Mouse (Mus musculus): ENCODE data around the gene Olfr741. TPM values are rescaled to one million over a fixed set of nuclear protein-coding genes. Genes with fewer than 3 reads are reported as not detected.

Gene Olfr741
- polyA plus RNA-seq (2016; fragmentation: Nextera tagmentation; extraction: Ambion mirVana): not detected in 2 replicates

GRCm38 (mm10) chr14:50472438-50472837 lies at the start of gene Olfr741:
Gene Olfr741, plus strand, starts transcription at chr14:50472738.
- H3K9ac ChIP-seq: no peak within 1 kb of the TSS
- no peak within 1 kb of the TSS for H3K4me2 ChIP-seq
- no peak for ATAC-seq
- H3K4me3 ChIP-seq: no peak within 1 kb of the TSS
- no peaks in the 10 kb centered on the region for H3K36me3 ChIP-seq
- no peaks in the 10 kb centered on the region for H3K4me1 ChIP-seq
- 52% methylated on average over 2 of the region's 2 CpGs for WGBS (ENCODE audit: insufficient replicate concordance)
- no peaks in the 10 kb centered on the region for H3K9me3 ChIP-seq (replicated peaks)
- no peak within 1 kb of the TSS for H3K27ac ChIP-seq
- no peaks in the 10 kb centered on the region for H3K27me3 ChIP-seq (replicated peaks)

- no peaks in the 10 kb centered on the region for H3K36me3 ChIP-seq
- H3K4me1 ChIP-seq: no peaks in the 10 kb centered on the region
- H3K4me3 ChIP-seq: no peak within 1 kb of the TSS
- no peak within 1 kb of the TSS for H3K9ac ChIP-seq
- 70% methylated on average over 3 of the region's 3 CpGs for WGBS (ENCODE audit: insufficient replicate concordance)
- H3K9me3 ChIP-seq (replicated peaks): no peaks in the 10 kb centered on the region
- no peak for ATAC-seq
- no peaks in the 10 kb centered on the region for H3K27me3 ChIP-seq (replicated peaks)
- H3K4me2 ChIP-seq: no peak within 1 kb of the TSS
- no peak within 1 kb of the TSS for H3K27ac ChIP-seq
Measured at GRCm38 (mm10) chr14:50445245-50445644, 27.3 kb upstream of the Olfr741 start, which contains the start of gene Olfr740. Gene Olfr740, plus strand, starts transcription at chr14:50445545.

- ATAC-seq: no peak
- no peaks in the 10 kb centered on the region for H3K27me3 ChIP-seq (replicated peaks)
- H3K4me3 ChIP-seq: no peak overlapping the region
- H3K9ac ChIP-seq: no peak overlapping the region
- H3K27ac ChIP-seq: no peak overlapping the region
- no peaks in the 10 kb centered on the region for H3K36me3 ChIP-seq
- no peaks in the 10 kb centered on the region for H3K4me1 ChIP-seq
- no peaks in the 10 kb centered on the region for H3K9me3 ChIP-seq (replicated peaks)
- WGBS (ENCODE audit: insufficient replicate concordance): 56% methylated on average over 2 of the region's 2 CpGs
- no peak overlapping the region for H3K4me2 ChIP-seq
Measured at GRCm38 (mm10) chr14:50478406-50478805, 5.9 kb downstream of the Olfr741 start.

- no peak within 1 kb of the TSS for H3K4me2 ChIP-seq
- H3K9ac ChIP-seq: no peak within 1 kb of the TSS
- ATAC-seq: no peak
- no peak within 1 kb of the TSS for H3K27ac ChIP-seq
- H3K9me3 ChIP-seq (replicated peaks): 0 out of 2 replicates have a peak, but pooled peaks cover 3% of the 10 kb centered on the region
- 34% methylated on average over 2 of the region's 2 CpGs for WGBS (ENCODE audit: insufficient replicate concordance)
- H3K36me3 ChIP-seq: no peaks in the 10 kb centered on the region
- no peaks in the 10 kb centered on the region for H3K27me3 ChIP-seq (replicated peaks)
- H3K4me3 ChIP-seq: no peak within 1 kb of the TSS
- no peaks in the 10 kb centered on the region for H3K4me1 ChIP-seq
Measured at GRCm38 (mm10) chr14:50503300-50503699, 30.8 kb downstream of the Olfr741 start, which contains the start of gene Olfr742. Gene Olfr742, plus strand, starts transcription at chr14:50503600.

GRCm38 (mm10) chr14:50521539-50521938 lies 49.0 kb downstream of the Olfr741 start, which contains the start of gene Olfr743:
Gene Olfr743, plus strand, starts transcription at chr14:50521839.
- Histone ChIP-seq H3K27ac (no peak within 1 kb of the TSS), H3K4me3 (no peak within 1 kb of the TSS), H3K27me3 (replicated peaks) (no peaks in the 10 kb centered on the region), H3K4me1 (no peaks in the 10 kb centered on the region), H3K9ac (no peak within 1 kb of the TSS), H3K4me2 (no peak within 1 kb of the TSS), H3K36me3 (no peaks in the 10 kb centered on the region), H3K9me3 (replicated peaks) (no peaks in the 10 kb centered on the region)
- ATAC-seq: no peak

Other genes with a start within 250 kb of the Olfr741 start
- not detected in 2 replicates for gene Olfr731, start 230.9 kb upstream of the Olfr741 start, polyA plus RNA-seq (2016; fragmentation: Nextera tagmentation; extraction: Ambion mirVana)
- gene Olfr732, start 188.5 kb upstream of the Olfr741 start, polyA plus RNA-seq (2016; fragmentation: Nextera tagmentation; extraction: Ambion mirVana): not detected in 2 replicates
- not detected in 2 replicates for gene Olfr733, start 171.2 kb upstream of the Olfr741 start, polyA plus RNA-seq (2016; fragmentation: Nextera tagmentation; extraction: Ambion mirVana)
- not detected in 2 replicates for gene Olfr734, start 146.0 kb upstream of the Olfr741 start, polyA plus RNA-seq (2016; fragmentation: Nextera tagmentation; extraction: Ambion mirVana)
- not detected in 2 replicates for gene Olfr735, start 123.9 kb upstream of the Olfr741 start, polyA plus RNA-seq (2016; fragmentation: Nextera tagmentation; extraction: Ambion mirVana)
- not detected in 2 replicates for gene Tlr11, start 114.8 kb upstream of the Olfr741 start, polyA plus RNA-seq (2016; fragmentation: Nextera tagmentation; extraction: Ambion mirVana)
- not detected in 2 replicates for gene Olfr736, start 91.6 kb upstream of the Olfr741 start, polyA plus RNA-seq (2016; fragmentation: Nextera tagmentation; extraction: Ambion mirVana)
- not detected in 2 replicates for gene Olfr738, start 65.2 kb upstream of the Olfr741 start, polyA plus RNA-seq (2016; fragmentation: Nextera tagmentation; extraction: Ambion mirVana)
- not detected in 2 replicates for gene Olfr739, start 54.1 kb upstream of the Olfr741 start, polyA plus RNA-seq (2016; fragmentation: Nextera tagmentation; extraction: Ambion mirVana)
- not detected in 2 replicates for gene Olfr740, start 27.2 kb upstream of the Olfr741 start, polyA plus RNA-seq (2016; fragmentation: Nextera tagmentation; extraction: Ambion mirVana)
- not detected in 2 replicates for gene Olfr742, start 30.9 kb downstream of the Olfr741 start, polyA plus RNA-seq (2016; fragmentation: Nextera tagmentation; extraction: Ambion mirVana)
- not detected in 2 replicates for gene Olfr743, start 49.1 kb downstream of the Olfr741 start, polyA plus RNA-seq (2016; fragmentation: Nextera tagmentation; extraction: Ambion mirVana)
- not detected in 2 replicates for gene Olfr744, start 142.1 kb downstream of the Olfr741 start, polyA plus RNA-seq (2016; fragmentation: Nextera tagmentation; extraction: Ambion mirVana)
- not detected in 2 replicates for gene Olfr745, start 166.7 kb downstream of the Olfr741 start, polyA plus RNA-seq (2016; fragmentation: Nextera tagmentation; extraction: Ambion mirVana)
- gene Olfr746, start 174.3 kb downstream of the Olfr741 start, polyA plus RNA-seq (2016; fragmentation: Nextera tagmentation; extraction: Ambion mirVana): not detected in 2 replicates
- not detected in 2 replicates for gene Olfr747, start 220.5 kb downstream of the Olfr741 start, polyA plus RNA-seq (2016; fragmentation: Nextera tagmentation; extraction: Ambion mirVana)
- gene Olfr748, start 234.6 kb downstream of the Olfr741 start, polyA plus RNA-seq (2016; fragmentation: Nextera tagmentation; extraction: Ambion mirVana): not detected in 2 replicates

Measured in liver, embryonic 12.5 days (tissue).